Mouse (Mus musculus) liver, embryonic 16.5 days (tissue): ENCODE data around the gene Creg1. TPM values are rescaled to one million over a fixed set of nuclear protein-coding genes. Genes with fewer than 3 reads are reported as not detected.
"Not testable (repeated sequence)": the region's sequence is repeated elsewhere in the genome, so short reads cannot be mapped to it uniquely, and the experiment has no call there.

Experiments used
- ATAC-seq: fragments of 200-750 bp; cut with Nextera tagmentation; 2 replicates; pipeline ENCODE4 v1.8.0; 2017; ENCODE audit warnings: low read depth, mild to moderate bottlenecking, moderate number of reproducible peaks, moderate library complexity
- H3K27ac ChIP-seq: fragments of 300-500 bp; sonication (generic); 2 replicates; pipeline ENCODE4 v1.5.1; 2014; ENCODE audit warnings: mild to moderate bottlenecking, low read length
- H3K27me3 ChIP-seq: fragments of 300-500 bp; sonication (generic); 2 replicates; pipeline ENCODE4 v1.6.1; 2014; ENCODE audit warnings: low read depth, low read length, mixed read lengths; ENCODE audit not compliant: control insufficient read depth, insufficient read depth
- H3K36me3 ChIP-seq: fragments of 300-500 bp; sonication (generic); 2 replicates; pipeline ENCODE4 v1.6.1; 2014; ENCODE audit warnings: mild to moderate bottlenecking; ENCODE audit not compliant: control insufficient read depth, insufficient read depth
- H3K4me1 ChIP-seq: fragments of 300-500 bp; sonication (generic); 2 replicates; pipeline ENCODE4 v1.6.1; 2014; ENCODE audit warnings: low read depth, low read length, mixed read lengths; ENCODE audit not compliant: control insufficient read depth
- H3K4me2 ChIP-seq: fragments of 300-500 bp; sonication (generic); 2 replicates; pipeline ENCODE4 v1.6.1; 2014; ENCODE audit warnings: low read depth, low read length, mixed read lengths
- H3K4me3 ChIP-seq: fragments of 300-500 bp; sonication (generic); 2 replicates; pipeline ENCODE4 v1.5.1; 2014; ENCODE audit warnings: low read depth, mild to moderate bottlenecking, low read length
- H3K9ac ChIP-seq: fragments of 300-500 bp; sonication (generic); 2 replicates; pipeline ENCODE4 v1.6.1; 2014; ENCODE audit warnings: low read depth, low read length
- H3K9me3 ChIP-seq: fragments of 300-500 bp; sonication (generic); replicated peaks from 2 replicates; pipeline ENCODE4 v1.6.1; 2016; ENCODE audit warnings: low read length; ENCODE audit not compliant: control insufficient read depth
- WGBS: fragments of 180-500 bp; shearing (Covaris S2); extraction: QIAGEN DNeasy Blood & Tissue Kit; methylation state at CpG from one replicate; pipeline ENCODE4 v1.1.7; 2014; ENCODE audit not compliant: insufficient replicate concordance; 5-methylcytosine and 5-hydroxymethylcytosine counted together
- polyA plus RNA-seq: library from polyadenylated mRNA; unstranded; fragments of >200 nt; fragmentation: Nextera tagmentation; extraction: Ambion mirVana; gene quantifications from 2 replicates; pipeline ENCODE4 v1.2.1, GENCODE M21; 2015

Gene Creg1
- polyA plus RNA-seq, 1 experiment from 2014 or later = 317 TPM

GRCm38 (mm10) chr1:165741989-165742388 is 21.6 kb upstream of the Creg1 start:
- H3K4me1 ChIP-seq = no peaks in the 10 kb centered on the region
- ATAC-seq = no peak
- WGBS = 66% methylated on average over 8 of the region's 8 CpGs

DNA sequence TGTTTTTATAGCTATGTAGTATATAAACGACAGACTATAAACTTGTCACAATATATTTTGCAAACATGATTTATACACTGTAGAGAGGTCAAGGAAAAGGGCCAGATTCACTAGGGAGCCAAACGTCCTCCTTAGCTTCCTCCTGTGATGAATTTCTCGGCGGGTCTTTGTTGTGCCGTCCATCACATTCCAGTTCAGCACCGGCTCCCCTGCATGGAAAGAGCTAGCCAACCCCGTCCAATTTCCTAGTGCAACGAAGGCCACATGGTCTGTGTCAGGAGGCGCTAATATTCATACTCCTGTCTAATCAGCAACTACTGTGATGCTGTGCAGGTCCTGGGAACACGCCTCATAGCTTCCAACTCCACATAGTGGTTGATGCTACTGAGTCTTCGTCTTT is 15.5 kb upstream of the Creg1 start:
- Histone ChIP-seq H3K27me3 (no peaks in the 10 kb centered on the region), H3K4me3 (no peak overlapping the region), H3K4me1 (no peaks in the 10 kb centered on the region), H3K9ac (no peak overlapping the region), H3K36me3 (no peaks in the 10 kb centered on the region), H3K27ac (no peak overlapping the region), H3K4me2 (no peak overlapping the region), H3K9me3 (no peaks in the 10 kb centered on the region)
- ATAC-seq = no peak
- WGBS = 42% methylated on average over 11 of the region's 11 CpGs

More at GRCm38 (mm10) chr1:165741989-165742388, 21.6 kb upstream of the Creg1 start:
- no peaks in the 10 kb centered on the region for H3K27me3 ChIP-seq
- H3K4me2 ChIP-seq = no peak overlapping the region
- H3K4me3 ChIP-seq = no peak overlapping the region
- H3K9me3 ChIP-seq = no peaks in the 10 kb centered on the region
- H3K9ac ChIP-seq = no peak overlapping the region
- H3K27ac ChIP-seq = no peak overlapping the region
- H3K36me3 ChIP-seq = no peaks in the 10 kb centered on the region

DNA sequence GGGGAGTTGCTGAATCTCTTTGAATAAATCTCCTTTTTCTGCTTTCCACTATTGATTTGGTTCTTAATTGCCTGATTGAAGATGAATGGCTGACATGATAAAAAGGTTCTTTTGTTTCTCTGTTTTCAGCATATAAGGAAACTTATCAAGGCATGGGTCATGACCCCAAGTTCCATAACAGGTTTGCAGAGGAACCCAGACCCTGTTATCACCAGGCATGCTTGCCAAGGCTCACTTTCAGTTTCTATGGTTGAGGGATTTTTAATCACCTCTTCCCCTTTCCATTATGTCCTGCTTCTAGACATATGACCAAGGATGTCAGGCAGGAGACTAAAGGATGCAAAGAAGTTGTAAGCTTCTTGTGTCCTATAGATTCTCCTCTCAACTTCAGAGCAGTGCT is 12.4 kb upstream of the Creg1 start:
- H3K4me2 ChIP-seq = no peak overlapping the region
- H3K9ac ChIP-seq = no peak overlapping the region
- no peak overlapping the region for H3K27ac ChIP-seq
- H3K9me3 ChIP-seq = no peaks in the 10 kb centered on the region
- H3K27me3 ChIP-seq = no peaks in the 10 kb centered on the region
- ATAC-seq = no peak
- H3K4me1 ChIP-seq = no peaks in the 10 kb centered on the region
- no peak overlapping the region for H3K4me3 ChIP-seq
- H3K36me3 ChIP-seq = no peaks in the 10 kb centered on the region

DNA sequence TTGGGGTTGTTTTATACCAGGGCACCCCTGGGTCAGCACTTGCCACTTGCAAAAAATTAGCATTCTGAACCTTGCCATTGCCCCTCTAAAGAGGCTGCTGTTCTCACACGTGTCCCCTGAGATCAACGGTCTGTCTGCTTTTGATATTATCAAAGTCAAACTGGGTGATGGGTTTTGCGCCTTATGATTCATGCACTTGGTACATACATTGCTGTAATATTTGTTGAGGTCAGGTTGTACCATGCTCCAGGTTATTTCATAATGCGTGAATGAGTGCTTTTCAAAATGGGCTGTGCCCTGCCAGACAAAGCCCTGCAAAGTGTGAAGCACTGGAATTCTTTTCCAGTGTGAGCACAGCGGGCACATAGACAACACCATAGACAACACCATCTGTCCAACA is 11.7 kb upstream of the Creg1 start:
- Histone ChIP-seq H3K9ac (no peak overlapping the region), H3K9me3 (no peaks in the 10 kb centered on the region), H3K27me3 (no peaks in the 10 kb centered on the region), H3K4me1 (no peaks in the 10 kb centered on the region), H3K4me2 (no peak overlapping the region), H3K4me3 (no peak overlapping the region), H3K36me3 (no peaks in the 10 kb centered on the region), H3K27ac (no peak overlapping the region)
- ATAC-seq = no peak
- WGBS = 60% methylated on average over 5 of the region's 5 CpGs

- Histone ChIP-seq H3K36me3 (no peaks in the 10 kb centered on the region), H3K4me1 (no peaks in the 10 kb centered on the region), H3K9me3 (no peaks in the 10 kb centered on the region), H3K4me2 (no peak overlapping the region), H3K9ac (no peak overlapping the region), H3K4me3 (no peak overlapping the region), H3K27me3 (no peaks in the 10 kb centered on the region), H3K27ac (no peak overlapping the region)
- ATAC-seq = no peak
- 76% methylated on average over 6 of the region's 6 CpGs for WGBS
Measured at GRCm38 (mm10) chr1:165754205-165754604, 9.3 kb upstream of the Creg1 start.

GRCm38 (mm10) chr1:165755194-165755593 is 8.4 kb upstream of the Creg1 start:
- no peak for ATAC-seq
- no peak overlapping the region for H3K27ac ChIP-seq
- H3K36me3 ChIP-seq = no peaks in the 10 kb centered on the region
- H3K4me2 ChIP-seq = no peak overlapping the region
- 41% methylated on average over 4 of the region's 4 CpGs for WGBS
- no peaks in the 10 kb centered on the region for H3K27me3 ChIP-seq
- no peak overlapping the region for H3K9ac ChIP-seq
- H3K9me3 ChIP-seq = no peaks in the 10 kb centered on the region
- no peak overlapping the region for H3K4me3 ChIP-seq
- H3K4me1 ChIP-seq = no peaks in the 10 kb centered on the region

DNA sequence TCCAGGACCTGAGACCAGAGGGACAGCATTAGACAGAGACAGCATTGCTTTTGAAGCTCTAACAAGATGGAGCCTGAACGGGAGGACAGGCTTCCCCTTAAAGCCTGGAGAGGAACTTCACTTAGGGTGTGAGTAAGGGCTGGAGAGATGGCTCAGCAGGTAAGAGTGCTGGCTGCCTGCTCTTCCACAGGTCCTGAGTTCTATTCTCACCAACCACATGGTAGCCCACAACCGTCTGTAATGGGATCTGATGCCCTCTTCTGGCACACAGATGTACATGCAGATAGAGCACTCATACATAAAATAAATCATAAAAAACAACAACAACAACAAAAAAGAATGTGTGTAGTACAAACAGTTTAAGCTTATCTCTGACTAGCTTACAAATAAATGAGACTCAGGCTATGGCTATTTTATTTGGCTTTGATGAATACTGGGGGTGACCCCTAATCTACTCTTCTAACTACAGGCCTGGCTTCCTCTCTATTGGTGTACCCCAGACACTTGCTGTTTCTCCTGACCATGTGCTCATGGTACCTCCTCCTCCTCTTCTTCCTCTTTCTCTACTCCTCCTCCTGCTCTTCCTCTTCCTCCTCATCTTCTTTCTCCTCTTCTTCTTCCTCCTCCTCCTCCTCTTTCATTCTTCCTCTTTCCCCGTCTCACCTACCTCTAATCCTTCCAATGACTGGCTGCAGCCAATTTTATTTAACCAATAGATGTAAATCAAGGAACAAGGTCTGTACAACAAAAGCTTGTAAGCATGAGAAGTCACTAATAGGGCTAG is 1.8 kb upstream of the Creg1 start:
- Histone ChIP-seq H3K9me3 (no peaks in the 10 kb centered on the region), H3K27me3 (no peaks in the 10 kb centered on the region), H3K27ac (no peak overlapping the region), H3K36me3 (no peaks in the 10 kb centered on the region), H3K4me1 (peaks cover 27% of the 10 kb centered on the region), H3K4me3 (no peak overlapping the region), H3K4me2 (no peak overlapping the region), H3K9ac (no peak overlapping the region)
- WGBS = 65% methylated on average over 3 of the region's 3 CpGs
- no peak for ATAC-seq

GRCm38 (mm10) chr1:165762498-165762897 is 1.0 kb upstream of the Creg1 start:
- Histone ChIP-seq H3K4me2 (peak overlapping the region; percentile 98), H3K4me1 (peaks cover 34% of the 10 kb centered on the region)
- not testable (repeated sequence) for H3K9ac ChIP-seq, H3K27me3 ChIP-seq, H3K9me3 ChIP-seq, H3K27ac ChIP-seq, H3K4me3 ChIP-seq, ATAC-seq, H3K36me3 ChIP-seq
- WGBS = 26% methylated on average over 2 of the region's 2 CpGs

- Histone ChIP-seq H3K36me3 (no peaks in the 10 kb centered on the region), H3K9me3 (no peaks in the 10 kb centered on the region), H3K9ac (peak overlapping the region; percentile 36), H3K4me2 (peak overlapping the region; percentile 98), H3K27me3 (no peaks in the 10 kb centered on the region), H3K27ac (peak overlapping the region; percentile 82), H3K4me1 (peaks cover 36% of the 10 kb centered on the region), H3K4me3 (peak overlapping the region; percentile 96)
- 0 out of 2 replicates have a peak, but pooled peaks have one; percentile 12 for ATAC-seq
- 6% methylated on average over 14 of the region's 14 CpGs for WGBS
Measured at GRCm38 (mm10) chr1:165762914-165763634, 472 bp upstream of the Creg1 start.
